Mouse (Mus musculus) stomach, embryonic 16.5 days (tissue): Measurements from ENCODE around the gene Lpp. TPM values are rescaled to one million over a fixed set of nuclear protein-coding genes. Genes with fewer than 3 reads are reported as not detected.

Experiments
- ATAC-seq: fragments of 200-750 bp; cut with Nextera tagmentation; 2 replicates; pipeline ENCODE4 v1.8.0; 2017; ENCODE audit warnings: moderate number of reproducible peaks, moderate TSS enrichment; ENCODE audit not compliant: insufficient read depth, low FRiP score
- H3K27ac ChIP-seq: fragments of 300-500 bp; sonication (generic); 2 replicates; pipeline ENCODE4 v1.5.1; 2014; ENCODE audit warnings: low read length
- H3K27me3 ChIP-seq: fragments of 300-500 bp; sonication (generic); 2 replicates; pipeline ENCODE4 v1.6.1; 2014; ENCODE audit warnings: low read length, control low read depth, mixed read lengths; ENCODE audit not compliant: control insufficient read depth, insufficient read depth
- H3K36me3 ChIP-seq: fragments of 300-500 bp; sonication (generic); 2 replicates; pipeline ENCODE4 v1.6.1; 2014; ENCODE audit warnings: low read length; ENCODE audit not compliant: control insufficient read depth, insufficient read depth
- H3K4me1 ChIP-seq: fragments of 300-500 bp; sonication (generic); 2 replicates; pipeline ENCODE4 v1.6.1; 2014; ENCODE audit warnings: low read length, control low read depth, mixed read lengths; ENCODE audit not compliant: control insufficient read depth, insufficient read depth
- H3K4me2 ChIP-seq: fragments of 300-500 bp; sonication (generic); 2 replicates; pipeline ENCODE4 v1.6.1; 2014; ENCODE audit warnings: low read depth, low read length, mixed read lengths
- H3K4me3 ChIP-seq: fragments of 300-500 bp; sonication (generic); replicated peaks from 2 replicates; pipeline ENCODE4 v1.5.1; 2014; ENCODE audit warnings: mild to moderate bottlenecking, low read length
- H3K9ac ChIP-seq: fragments of 300-500 bp; sonication (generic); 2 replicates; pipeline ENCODE4 v1.6.1; 2014; ENCODE audit warnings: low read length
- H3K9me3 ChIP-seq: fragments of 300-500 bp; sonication (generic); replicated peaks from 2 replicates; pipeline ENCODE4 v1.6.1; 2016; ENCODE audit warnings: low read length, control low read depth; ENCODE audit not compliant: control insufficient read depth
- WGBS: fragments of 180-500 bp; shearing (Covaris S2); extraction: QIAGEN DNeasy Blood & Tissue Kit; methylation state at CpG from one replicate; pipeline ENCODE4 v1.1.7; 2014; 5-methylcytosine and 5-hydroxymethylcytosine counted together
- polyA plus RNA-seq: library from polyadenylated mRNA; unstranded; fragments of >200 nt; fragmentation: Nextera tagmentation; extraction: Ambion mirVana; gene quantifications from 2 replicates; pipeline ENCODE4 v1.2.1, GENCODE M21; 2015

Lpp gene
- polyA plus RNA-seq, 1 experiment from 2014 or later = 79.4 TPM

GRCm38 (mm10) chr16:24435115-24435553 is 41.8 kb downstream of the Lpp start:
- Histone ChIP-seq H3K9me3 (no peaks in the 10 kb centered on the region), H3K4me1 (peaks cover 33% of the 10 kb centered on the region), H3K27me3 (no peaks in the 10 kb centered on the region), H3K27ac (peak overlapping the region; percentile 39; the same call in 1 of the 2 replicates), H3K4me2 (no peak overlapping the region), H3K9ac (no peak overlapping the region), H3K4me3 (no peak overlapping the region), H3K36me3 (no peaks in the 10 kb centered on the region)
- WGBS = 55% methylated on average over 6 of the region's 6 CpGs
- ATAC-seq = 0 out of 2 replicates have a peak, but pooled peaks have one; percentile 30

GRCm38 (mm10) chr16:24438438-24438837 is 45.1 kb downstream of the Lpp start:
- Histone ChIP-seq H3K4me3 (no peak overlapping the region), H3K4me1 (peaks cover 50% of the 10 kb centered on the region), H3K27me3 (no peaks in the 10 kb centered on the region), H3K4me2 (no peak overlapping the region), H3K36me3 (no peaks in the 10 kb centered on the region), H3K9ac (no peak overlapping the region), H3K9me3 (no peaks in the 10 kb centered on the region), H3K27ac (no peak overlapping the region)
- 79% methylated on average over 4 of the region's 4 CpGs for WGBS
- no peak for ATAC-seq

- Histone ChIP-seq H3K4me2 (no peak overlapping the region), H3K9ac (no peak overlapping the region), H3K9me3 (no peaks in the 10 kb centered on the region), H3K36me3 (no peaks in the 10 kb centered on the region), H3K4me3 (no peak overlapping the region), H3K27ac (no peak overlapping the region), H3K4me1 (peaks cover 38% of the 10 kb centered on the region), H3K27me3 (no peaks in the 10 kb centered on the region)
- WGBS = 24% methylated on average over 1 of the region's 1 CpGs
- ATAC-seq = no peak
These were observed 48.0 kb downstream of the Lpp start for GRCm38 (mm10) chr16:24441338-24441737.

GRCm38 (mm10) chr16:24442500-24443122 is 49.3 kb downstream of the Lpp start:
- ATAC-seq = 0 out of 2 replicates have a peak, but pooled peaks have one; percentile 23
- no peaks in the 10 kb centered on the region for H3K36me3 ChIP-seq
- WGBS = 31% methylated on average over 5 of the region's 5 CpGs
- H3K27me3 ChIP-seq = no peaks in the 10 kb centered on the region
- peak overlapping the region; percentile 43; the same call in 1 of the 2 replicates for H3K9ac ChIP-seq
- H3K4me1 ChIP-seq = peaks cover 40% of the 10 kb centered on the region
- no peak overlapping the region for H3K4me3 ChIP-seq
- 0 out of 2 replicates have a peak overlapping the region, but pooled peaks have one; percentile 8 for H3K4me2 ChIP-seq
- peak overlapping the region; percentile 66 for H3K27ac ChIP-seq
- no peaks in the 10 kb centered on the region for H3K9me3 ChIP-seq

DNA sequence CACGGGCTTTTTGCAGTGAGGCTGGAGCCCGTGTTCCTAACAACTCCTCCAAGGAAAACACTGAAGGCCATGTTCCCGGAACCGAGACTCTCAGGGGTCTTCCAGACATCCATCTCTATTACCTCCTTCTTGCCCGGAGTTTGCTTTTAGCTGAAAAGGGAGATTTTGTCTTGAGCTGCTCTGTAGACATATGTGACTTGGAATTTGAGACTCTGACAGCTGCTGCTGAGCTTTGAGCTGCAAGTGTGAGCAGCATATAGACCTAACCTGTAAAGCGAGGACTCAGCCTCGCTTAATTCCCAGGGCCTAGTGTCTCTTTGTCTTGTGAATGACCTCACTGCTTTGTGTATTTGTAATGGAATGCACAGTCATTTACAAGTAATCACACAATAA is 49.8 kb downstream of the Lpp start:
- Histone ChIP-seq H3K4me1 (peaks cover 45% of the 10 kb centered on the region), H3K4me2 (0 out of 2 replicates have a peak overlapping the region, but pooled peaks have one; percentile 8), H3K27ac (peak overlapping the region; percentile 66), H3K9ac (peak overlapping the region; percentile 43; the same call in 1 of the 2 replicates), H3K27me3 (no peaks in the 10 kb centered on the region), H3K36me3 (no peaks in the 10 kb centered on the region), H3K4me3 (no peak overlapping the region), H3K9me3 (no peaks in the 10 kb centered on the region)
- peak; percentile 31; the same call in 1 of the 2 replicates for ATAC-seq
- 40% methylated on average over 7 of the region's 7 CpGs for WGBS

GRCm38 (mm10) chr16:24443555-24443954 is 50.2 kb downstream of the Lpp start:
- 36% methylated on average over 5 of the region's 5 CpGs for WGBS
- Histone ChIP-seq H3K4me2 (no peak overlapping the region), H3K9me3 (no peaks in the 10 kb centered on the region), H3K27me3 (no peaks in the 10 kb centered on the region), H3K4me1 (peaks cover 49% of the 10 kb centered on the region), H3K9ac (no peak overlapping the region), H3K4me3 (no peak overlapping the region), H3K27ac (peak overlapping the region; percentile 66), H3K36me3 (no peaks in the 10 kb centered on the region)
- 0 out of 2 replicates have a peak, but pooled peaks have one; percentile 3 for ATAC-seq

DNA sequence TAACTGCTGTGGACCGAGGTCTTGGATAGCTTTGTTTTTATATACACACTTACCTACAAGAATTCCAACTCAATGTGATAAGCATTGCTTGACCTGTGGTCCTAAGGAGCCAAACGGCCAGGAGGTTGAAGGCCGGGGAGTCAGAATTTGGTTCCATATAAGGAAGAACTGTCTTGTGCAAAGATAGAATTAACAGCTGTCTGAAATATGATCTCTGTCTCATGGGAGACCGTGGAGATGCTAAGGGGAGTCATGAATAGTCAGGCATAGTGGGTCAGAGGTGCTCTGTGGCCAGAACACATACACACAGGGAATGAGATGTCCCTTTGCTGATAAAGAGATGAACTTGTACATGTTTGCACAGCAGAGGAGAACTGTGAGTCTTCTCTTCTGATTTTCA is 51.5 kb downstream of the Lpp start:
- Histone ChIP-seq H3K9me3 (no peaks in the 10 kb centered on the region), H3K4me2 (no peak overlapping the region), H3K9ac (no peak overlapping the region), H3K4me3 (no peak overlapping the region), H3K36me3 (no peaks in the 10 kb centered on the region), H3K27ac (no peak overlapping the region; the same call in 1 of the 2 replicates), H3K4me1 (peaks cover 52% of the 10 kb centered on the region), H3K27me3 (no peaks in the 10 kb centered on the region)
- WGBS = 49% methylated on average over 4 of the region's 4 CpGs
- no peak for ATAC-seq

DNA sequence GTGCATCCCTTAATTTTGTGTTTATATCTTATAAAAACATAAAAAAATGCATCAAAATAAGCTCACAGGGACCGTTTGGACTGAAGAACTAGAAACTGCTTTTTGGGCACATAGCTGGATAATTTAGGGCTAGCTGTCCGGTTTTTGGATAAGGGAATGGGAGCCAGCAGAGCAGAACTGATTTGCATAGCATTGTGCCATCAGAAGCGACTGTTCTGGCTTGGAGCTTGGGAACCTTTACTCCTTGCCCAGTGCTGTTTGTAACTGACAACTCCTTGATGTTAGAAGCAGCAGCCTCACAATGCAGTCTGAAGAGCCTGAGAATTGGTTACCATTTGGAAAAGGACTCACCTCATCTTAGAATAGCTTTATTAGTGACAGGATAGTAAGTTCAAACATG is 52.2 kb downstream of the Lpp start:
- Histone ChIP-seq H3K9ac (no peak overlapping the region), H3K4me1 (peaks cover 57% of the 10 kb centered on the region), H3K27me3 (no peaks in the 10 kb centered on the region), H3K4me2 (no peak overlapping the region), H3K27ac (no peak overlapping the region), H3K9me3 (no peaks in the 10 kb centered on the region), H3K4me3 (no peak overlapping the region), H3K36me3 (no peaks in the 10 kb centered on the region)
- 81% methylated on average over 3 of the region's 3 CpGs for WGBS
- no peak for ATAC-seq

DNA sequence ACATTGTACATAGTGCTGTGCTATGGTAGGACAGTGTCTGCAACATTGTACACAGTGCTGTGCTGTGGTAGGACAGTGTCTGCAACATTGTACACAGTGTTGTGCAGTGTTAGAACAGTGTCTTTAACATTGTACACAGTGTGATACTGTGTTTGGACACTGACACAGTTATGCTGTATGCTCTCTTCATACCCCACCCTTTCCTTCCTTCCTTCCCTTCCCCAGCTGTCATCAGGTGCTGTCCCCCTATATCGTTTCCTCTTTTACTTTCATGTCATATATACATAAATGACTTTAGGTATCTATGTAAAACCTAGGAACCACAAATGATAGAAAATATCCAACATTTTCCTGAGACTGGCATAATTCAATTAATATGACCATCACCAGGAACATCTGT is 53.1 kb downstream of the Lpp start:
- WGBS = 74% methylated on average over 1 of the region's 1 CpGs
- H3K4me1 ChIP-seq = peaks cover 57% of the 10 kb centered on the region
- no peak overlapping the region for H3K27ac ChIP-seq
- H3K9ac ChIP-seq = no peak overlapping the region
- H3K9me3 ChIP-seq = no peaks in the 10 kb centered on the region
- no peaks in the 10 kb centered on the region for H3K27me3 ChIP-seq
- no peak for ATAC-seq
- H3K4me2 ChIP-seq = no peak overlapping the region
- H3K4me3 ChIP-seq = no peak overlapping the region
- no peaks in the 10 kb centered on the region for H3K36me3 ChIP-seq
